Mouse (Mus musculus): Measurements from ENCODE around the gene Treml2.

DNA sequence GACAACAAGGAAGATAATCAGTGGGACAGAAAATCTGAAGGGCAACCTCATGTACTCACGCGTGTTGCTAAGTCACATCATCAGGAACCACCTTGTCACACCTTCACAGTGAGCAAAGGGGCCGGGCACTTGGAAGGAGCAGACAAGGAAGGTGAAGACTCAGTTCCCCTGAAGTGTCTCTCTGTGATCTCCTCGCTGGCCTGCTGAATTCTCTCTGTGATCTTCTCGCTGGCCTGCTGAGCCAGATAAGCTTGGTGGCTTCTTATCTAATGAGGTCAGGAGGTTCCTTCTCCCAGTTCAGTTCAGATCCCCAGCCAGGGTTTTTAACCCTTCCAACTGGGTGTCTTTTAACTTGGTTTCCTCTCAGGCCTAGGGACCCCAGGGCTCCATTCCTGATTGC is 27.1 kb upstream of the Treml2 start:
- TF ChIP-seq CTCF (IDR thresholded peaks at IDR 0.05; ENCODE audit: low read depth, low read length) (no peak), EP300 (IDR thresholded peaks at IDR 0.05; ENCODE audit: insufficient read depth, low read depth, low read length) (no peak), POLR2A (IDR thresholded peaks at IDR 0.05; ENCODE audit: insufficient read depth, low read length) (no peak)
